Mouse (Mus musculus): ENCODE data around the gene Slc38a7. TPM values are rescaled to one million over a fixed set of nuclear protein-coding genes. Genes with fewer than 3 reads are reported as not detected.
"Not testable (repeated sequence)": the region's sequence is repeated elsewhere in the genome, so short reads cannot be mapped to it uniquely, and the experiment has no call there.

Slc38a7 gene
- polyA plus RNA-seq, 1 experiment = 14.9 TPM

- TF ChIP-seq CTCF (IDR thresholded peaks at IDR 0.05; ENCODE audit: extremely low read depth, insufficient read length, insufficient replicate concordance, low read depth, low read length) = no peak
- no peak for TF ChIP-seq POLR2A (IDR thresholded peaks at IDR 0.05; ENCODE audit: low read depth, low read length)
- 67% methylated on average over 3 of the region's 3 CpGs for WGBS
- H3K36me3 ChIP-seq (ENCODE audit: control insufficient read depth, insufficient read depth, low read length) = peaks cover 3% of the 10 kb centered on the region; the same call in 1 of the 2 replicates
- no peak overlapping the region for H3K4me3 ChIP-seq (ENCODE audit: low read depth, low read length)
- peaks cover 10% of the 10 kb centered on the region; the same call in 1 of the 2 replicates for H3K4me1 ChIP-seq (ENCODE audit: control insufficient read depth, insufficient read depth, insufficient read length, low read length)
- H3K27ac ChIP-seq (ENCODE audit: insufficient read depth, low read depth, low read length) = no peak overlapping the region
- no peaks in the 10 kb centered on the region for H3K27me3 ChIP-seq (ENCODE audit: control insufficient read depth, insufficient read depth, low read length)
Observed at GRCm38 (mm10) chr8:95800353-95800752, 53.0 kb downstream of the Slc38a7 start.

- Histone ChIP-seq H3K36me3 (ENCODE audit: control insufficient read depth, insufficient read depth, low read length) (peaks cover 3% of the 10 kb centered on the region; the same call in 1 of the 2 replicates), H3K4me3 (ENCODE audit: low read depth, low read length) (no peak overlapping the region), H3K27ac (ENCODE audit: insufficient read depth, low read depth, low read length) (no peak overlapping the region), H3K27me3 (ENCODE audit: control insufficient read depth, insufficient read depth, low read length) (no peaks in the 10 kb centered on the region), H3K4me1 (ENCODE audit: control insufficient read depth, insufficient read depth, insufficient read length, low read length) (peaks cover 8% of the 10 kb centered on the region; the same call in 1 of the 2 replicates)
- no peak for TF ChIP-seq POLR2A (IDR thresholded peaks at IDR 0.05; ENCODE audit: low read depth, low read length)
- TF ChIP-seq CTCF (IDR thresholded peaks at IDR 0.05; ENCODE audit: extremely low read depth, insufficient read length, insufficient replicate concordance, low read depth, low read length) = no peak
- whole genome bisulfite sequencing = 47% methylated on average over 1 of the region's 1 CpGs
Observed at GRCm38 (mm10) chr8:95799891-95800290, 53.4 kb downstream of the Slc38a7 start.

GRCm38 (mm10) chr8:95799117-95799516, 54.2 kb downstream of the Slc38a7 start:
- H3K4me1 ChIP-seq (ENCODE audit: control insufficient read depth, insufficient read depth, insufficient read length, low read length) = peaks cover 4% of the 10 kb centered on the region; the same call in 1 of the 2 replicates
- TF ChIP-seq POLR2A (IDR thresholded peaks at IDR 0.05; ENCODE audit: low read depth, low read length) = no peak
- TF ChIP-seq CTCF (IDR thresholded peaks at IDR 0.05; ENCODE audit: extremely low read depth, insufficient read length, insufficient replicate concordance, low read depth, low read length) = no peak
- 81% methylated on average over 6 of the region's 6 CpGs for WGBS
- H3K36me3 ChIP-seq (ENCODE audit: control insufficient read depth, insufficient read depth, low read length) = peaks cover 3% of the 10 kb centered on the region; the same call in 1 of the 2 replicates
- no peak overlapping the region for H3K27ac ChIP-seq (ENCODE audit: insufficient read depth, low read depth, low read length)
- H3K4me3 ChIP-seq (ENCODE audit: low read depth, low read length) = no peak overlapping the region
- no peaks in the 10 kb centered on the region for H3K27me3 ChIP-seq (ENCODE audit: control insufficient read depth, insufficient read depth, low read length)

- H3K27ac ChIP-seq (ENCODE audit: insufficient read depth, low read depth, low read length); H3K27me3 ChIP-seq (ENCODE audit: control insufficient read depth, insufficient read depth, low read length); H3K4me1 ChIP-seq (ENCODE audit: control insufficient read depth, insufficient read depth, insufficient read length, low read length); H3K36me3 ChIP-seq (ENCODE audit: control insufficient read depth, insufficient read depth, low read length); H3K4me3 ChIP-seq (ENCODE audit: low read depth, low read length): not testable (repeated sequence)
- 88% methylated on average over 5 of the region's 5 CpGs for WGBS
Observed at GRCm38 (mm10) chr8:95795333-95796061, 57.8 kb downstream of the Slc38a7 start.

Other genes with a start within 250 kb of the Slc38a7 start
- 0.34 and 0.61 TPM in 2 replicates for gene Gins3, start 220.1 kb downstream of the Slc38a7 start, polyA plus RNA-seq (2012; rRNA removed)
- 10.2 and 12.1 TPM in 2 replicates for gene Ndrg4, start 176.6 kb downstream of the Slc38a7 start, polyA plus RNA-seq (2012; rRNA removed)
- gene Setd6, start 137.7 kb downstream of the Slc38a7 start, polyA plus RNA-seq (2012; rRNA removed) = 4.0 and 5.3 TPM in 2 replicates
- gene Cnot1, start 46.1 kb downstream of the Slc38a7 start, polyA plus RNA-seq (2012; rRNA removed) = 38.7 and 63.2 TPM in 2 replicates
- 15.5 and 30.4 TPM in 2 replicates for gene Sap18b, start 28.2 kb downstream of the Slc38a7 start, polyA plus RNA-seq (2012; rRNA removed)
- gene Got2, start 35.0 kb upstream of the Slc38a7 start, polyA plus RNA-seq (2012; rRNA removed) = 26.3 and 31.9 TPM in 2 replicates

All from small intestine, adult 2 months (tissue).